Mouse (Mus musculus) central nervous system, embryonic 18 days (tissue): ENCODE data around the gene Olfr330. TPM values are rescaled to one million over a fixed set of nuclear protein-coding genes. Genes with fewer than 3 reads are reported as not detected.

Experiments used
- polyA plus RNA-seq: library from polyadenylated mRNA; depleted of rRNA; stranded (reverse); fragments of >200 nt; gene quantifications from 2 replicates; pipeline ENCODE4 v1.2.3, GENCODE M21; 2012; rRNA removed

The Olfr330 gene
- polyA plus RNA-seq: 0.03 and 0.06 TPM in 2 replicates

DNA sequence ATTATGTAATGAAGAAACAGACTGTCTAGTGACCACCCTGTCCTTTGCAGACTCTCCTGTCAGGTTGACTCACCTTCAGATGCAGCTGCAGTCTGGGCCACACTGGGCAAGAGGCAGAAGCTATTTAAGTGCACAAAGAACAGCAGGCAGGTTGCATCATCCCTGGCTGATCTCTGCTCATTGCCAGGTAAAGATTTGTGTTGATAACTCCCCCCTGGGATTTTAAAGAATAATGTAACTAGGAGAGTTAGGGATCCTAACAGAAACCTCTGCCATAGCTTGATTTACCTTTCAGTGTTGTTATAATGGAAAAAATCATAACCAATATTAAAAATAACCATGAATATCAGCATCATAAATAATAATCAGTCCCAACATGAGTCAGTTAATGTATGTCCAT, at the start of gene Olfr330:
Olfr330 (minus strand) TSS at position 101 of the 400 bp plus-strand sequence.

GRCm38 (mm10) chr11:58577430-58577829, 42.8 kb upstream of the Olfr330 start, which contains the start of gene Olfr325:
TSS of gene Olfr325 (plus strand) at chr11:58577730.

DNA sequence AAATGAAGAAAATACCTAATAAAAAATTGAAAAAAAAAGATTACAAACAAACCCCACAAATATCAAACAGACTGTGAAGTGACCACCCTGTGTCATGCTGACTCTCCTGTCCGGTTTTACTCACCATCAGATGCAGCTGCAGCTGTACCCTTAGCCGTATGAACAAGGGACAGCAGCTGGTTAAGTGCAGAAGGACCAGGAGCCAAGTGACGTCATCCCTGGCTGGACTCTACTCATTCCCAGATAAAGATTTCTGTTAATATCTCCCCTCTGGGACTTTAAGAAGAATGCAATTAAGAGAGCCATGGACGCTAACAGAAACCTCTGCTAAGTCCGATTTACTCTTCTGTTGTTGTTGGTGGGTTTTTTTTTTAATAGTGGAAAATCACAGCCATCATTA, 35.8 kb upstream of the Olfr330 start, which contains the start of gene Olfr224:
Olfr224 (minus strand) TSS at position 149 of the 400 bp plus-strand sequence.

GRCm38 (mm10) chr11:58555536-58555935, 20.9 kb upstream of the Olfr330 start, which contains the start of gene Olfr328:
TSS of gene Olfr328 (minus strand) at chr11:58555636.

GRCm38 (mm10) chr11:58546322-58546721, 11.7 kb upstream of the Olfr330 start, which contains the start of gene Olfr329-ps:
TSS of gene Olfr329-ps (minus strand) at chr11:58546422.

DNA sequence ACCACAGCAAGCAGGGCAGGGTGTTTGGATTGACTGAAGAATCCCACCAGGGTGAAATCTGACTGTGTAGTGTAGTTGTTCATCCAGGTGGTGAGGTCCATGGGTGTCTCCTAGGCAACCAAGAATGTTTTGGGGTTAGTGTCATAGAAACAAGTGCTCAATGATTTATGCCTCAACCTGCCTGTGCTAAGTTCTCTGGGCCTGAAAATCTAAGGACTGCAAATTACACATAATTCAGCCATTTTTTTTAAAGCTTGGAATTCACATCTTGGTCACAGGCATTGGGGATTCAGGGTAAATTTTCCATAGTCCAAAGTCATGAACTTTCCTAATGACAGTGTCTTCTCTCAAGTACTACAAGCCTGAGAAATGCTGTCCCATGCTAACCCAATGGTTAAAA, 32.2 kb downstream of the Olfr330 start, which contains the start of gene Olfr331:
Olfr331 (minus strand) TSS at position 101 of the 400 bp plus-strand sequence.

DNA sequence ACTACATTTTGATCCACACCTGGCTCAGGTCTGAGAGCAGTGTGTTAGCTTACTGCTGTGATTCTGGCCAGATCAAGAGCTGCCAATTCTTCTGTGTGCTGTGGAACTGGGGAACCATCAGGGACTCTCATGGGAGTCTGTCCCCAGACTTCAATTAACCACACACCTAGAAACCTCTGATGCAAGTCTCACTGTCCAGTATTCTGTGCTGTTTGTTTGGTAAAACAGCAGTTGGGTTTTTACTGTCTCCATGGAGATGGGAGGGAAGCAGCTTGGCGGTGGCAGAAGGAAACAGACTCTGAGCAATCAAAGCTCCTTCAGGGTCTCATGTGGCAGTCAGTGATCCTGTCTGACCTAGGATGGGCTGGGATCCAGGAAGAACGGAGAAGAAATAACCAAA, 42.2 kb downstream of the Olfr330 start, which contains the start of gene Olfr332:
Olfr332 (minus strand) TSS at position 101 of the 400 bp plus-strand sequence.

Other genes starting within 250 kb of the Olfr330 start
- gene Zfp692, start 227.8 kb downstream of the Olfr330 start, polyA plus RNA-seq: 67.7 and 68.3 TPM in 2 replicates
- 41.2 and 41.8 TPM in 2 replicates for gene Zfp672, start 204.5 kb downstream of the Olfr330 start, polyA plus RNA-seq
- gene Sh3bp5l, start 204.1 kb downstream of the Olfr330 start, polyA plus RNA-seq: 40.1 and 41.6 TPM in 2 replicates
- gene Lypd8, start 155.8 kb downstream of the Olfr330 start, polyA plus RNA-seq: 0.08 and 0.17 TPM in 2 replicates
- gene 1810065E05Rik, start 113.7 kb downstream of the Olfr330 start, polyA plus RNA-seq: not detected in 2 replicates
- not detected in 2 replicates for gene Gm12253, start 102.3 kb downstream of the Olfr330 start, polyA plus RNA-seq
- gene Lypd9, start 81.9 kb downstream of the Olfr330 start, polyA plus RNA-seq: not detected in 2 replicates
- not detected in 2 replicates for gene Olfr30, start 72.6 kb downstream of the Olfr330 start, polyA plus RNA-seq
- 0.03 TPM in 1 of 2 replicates, not detected in the other for gene Olfr332, start 42.3 kb downstream of the Olfr330 start, polyA plus RNA-seq
- not detected in 2 replicates for gene Olfr331, start 32.3 kb downstream of the Olfr330 start, polyA plus RNA-seq
- gene Olfr329-ps, start 11.6 kb upstream of the Olfr330 start, polyA plus RNA-seq: not detected in 2 replicates
- gene Olfr328, start 20.8 kb upstream of the Olfr330 start, polyA plus RNA-seq: 0.03 TPM in 1 of 2 replicates, not detected in the other
- not detected in 2 replicates for gene Olfr224, start 35.7 kb upstream of the Olfr330 start, polyA plus RNA-seq
- gene Olfr325, start 42.9 kb upstream of the Olfr330 start, polyA plus RNA-seq: not detected in 2 replicates
- 0.12 TPM in 2 replicates for gene Olfr324, start 60.3 kb upstream of the Olfr330 start, polyA plus RNA-seq
- gene 2210407C18Rik, start 81.2 kb upstream of the Olfr330 start, polyA plus RNA-seq: not detected in 2 replicates
- not detected in 2 replicates for gene Olfr323, start 95.7 kb upstream of the Olfr330 start, polyA plus RNA-seq
- 0.08 and 0.16 TPM in 2 replicates for gene Trim58, start 105.6 kb upstream of the Olfr330 start, polyA plus RNA-seq
- gene Olfr322, start 123.9 kb upstream of the Olfr330 start, polyA plus RNA-seq: not detected in 2 replicates
- not detected in 2 replicates for gene Olfr320, start 146.3 kb upstream of the Olfr330 start, polyA plus RNA-seq
- not detected in 2 replicates for gene Olfr319, start 164.3 kb upstream of the Olfr330 start, polyA plus RNA-seq
- not detected in 2 replicates for gene Olfr318, start 189.2 kb upstream of the Olfr330 start, polyA plus RNA-seq
- 0.28 and 0.29 TPM in 2 replicates for gene Olfr317, start 204.4 kb upstream of the Olfr330 start, polyA plus RNA-seq
- gene Olfr316, start 217.9 kb upstream of the Olfr330 start, polyA plus RNA-seq: not detected in 2 replicates
- gene Olfr315, start 238.4 kb upstream of the Olfr330 start, polyA plus RNA-seq: not detected in 2 replicates
- gene Olfr314, start 248.1 kb upstream of the Olfr330 start, polyA plus RNA-seq: not detected in 2 replicates